Mouse (Mus musculus): ENCODE data around the gene Tldc1. TPM values are rescaled to one million over a fixed set of nuclear protein-coding genes. Genes with fewer than 3 reads are reported as not detected.

The Tldc1 gene
- polyA plus RNA-seq, 2 experiments: 1.3 to 2.7 TPM

DNA sequence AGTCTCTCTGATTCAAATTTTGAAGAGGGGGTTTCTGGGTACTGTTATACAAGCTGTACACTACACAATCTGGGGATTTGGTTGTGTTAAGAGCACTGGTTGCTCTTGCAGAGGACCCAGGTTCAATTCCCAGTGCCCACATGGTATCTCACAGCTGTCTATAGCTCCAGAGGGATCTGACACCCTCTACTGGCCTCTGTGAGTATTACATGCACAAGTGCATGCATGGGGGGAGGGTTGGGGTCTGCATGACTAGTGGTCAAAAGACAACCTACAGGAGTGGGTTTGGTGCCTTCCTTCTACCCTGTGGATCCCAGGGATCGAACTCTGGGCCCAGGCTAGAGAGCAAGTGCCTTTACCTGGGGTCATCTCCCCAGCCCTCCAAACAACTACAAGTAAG lies 24.4 kb upstream of the Tldc1 start:
- DNase-seq (ENCODE audit: low read depth in 3 of 3, low spot score in 3 of 3) (no peak), ATAC-seq (ENCODE audit: insufficient read depth) (no peak)
- Histone ChIP-seq H3K9ac (replicated peaks) (no peak overlapping the region), H3K27ac (no peak overlapping the region), H3K9me3 (ENCODE audit: control insufficient read depth, low read length) (no peaks in the 10 kb centered on the region), H3K4me1 (replicated peaks; ENCODE audit: control insufficient read depth in 2 of 2, insufficient read depth in 2 of 2, low read length in 1 of 2) (peaks cover 0 to 4% of the 10 kb centered on the region in 2 experiments; a peak in 2 of 4 replicates), H3K36me3 (replicated peaks; ENCODE audit: control insufficient read depth, insufficient read depth, low read depth) (no peaks in the 10 kb centered on the region), H3K4me2 (ENCODE audit: low read depth) (no peak overlapping the region), H3K27me3 (ENCODE audit: control insufficient read depth, insufficient read depth, low read length) (no peaks in the 10 kb centered on the region), H3K4me3 (ENCODE audit: insufficient read depth in 1 of 2, low read depth in 2 of 2, low read length in 2 of 2) (no peak overlapping the region)
- TF ChIP-seq CTCF (IDR thresholded peaks at IDR 0.05; ENCODE audit: low read depth) (peak; percentile 66), EP300 (IDR thresholded peaks at IDR 0.05; ENCODE audit: low read depth) (no peak)
- WGBS (ENCODE audit: insufficient replicate concordance): 57% methylated on average over 1 of the region's 1 CpGs

DNA sequence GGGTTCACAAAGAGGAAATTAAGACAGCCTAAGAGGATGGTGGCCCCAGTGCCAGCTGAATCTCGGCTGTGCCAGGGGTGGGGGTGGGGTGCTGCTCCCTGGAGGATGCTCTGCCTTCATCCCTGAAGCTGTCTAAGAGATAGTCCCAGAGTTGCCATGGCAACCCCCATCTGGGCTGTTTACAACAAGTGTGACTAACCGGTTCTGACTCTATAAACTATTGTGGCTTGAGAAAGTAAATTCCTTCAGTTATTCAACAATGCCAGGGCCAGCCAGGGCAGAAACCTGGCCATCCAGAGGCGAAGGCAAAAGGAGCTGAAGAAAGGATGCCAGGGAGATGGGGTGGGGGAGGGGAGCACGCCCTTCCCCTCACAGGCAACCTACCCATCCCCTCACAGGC lies 23.0 kb upstream of the Tldc1 start:
- H3K4me1 ChIP-seq (replicated peaks; ENCODE audit: control insufficient read depth in 2 of 2, insufficient read depth in 2 of 2, low read length in 1 of 2): peaks cover 0 to 4% of the 10 kb centered on the region in 2 experiments; a peak in 2 of 4 replicates
- WGBS (ENCODE audit: insufficient replicate concordance): 11% methylated on average over 4 of the region's 4 CpGs

DNA sequence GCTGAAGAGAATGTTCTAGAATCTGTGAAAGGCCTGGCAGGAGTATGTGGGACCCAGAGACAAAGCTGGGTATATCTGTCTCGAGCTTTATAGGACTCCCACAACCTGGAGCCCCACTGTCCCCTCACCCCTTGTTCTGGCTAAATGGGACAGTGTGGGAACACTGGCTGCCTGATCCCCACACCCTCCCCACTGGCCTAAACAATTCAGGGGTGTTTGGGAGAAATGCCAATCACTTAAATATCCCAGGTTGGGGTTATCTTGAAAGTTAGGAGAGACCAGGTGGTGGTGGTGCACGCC lies 20.7 kb upstream of the Tldc1 start:
- no peak for ATAC-seq (ENCODE audit: insufficient read depth)
- Histone ChIP-seq H3K4me3 (ENCODE audit: insufficient read depth in 1 of 2, low read depth in 2 of 2, low read length in 2 of 2) (no peak overlapping the region), H3K4me1 (replicated peaks; ENCODE audit: control insufficient read depth in 2 of 2, insufficient read depth in 2 of 2, low read length in 1 of 2) (peaks cover 0 to 6% of the 10 kb centered on the region in 2 experiments; a peak in 2 of 4 replicates), H3K9me3 (ENCODE audit: control insufficient read depth, low read length) (no peaks in the 10 kb centered on the region), H3K4me2 (ENCODE audit: low read depth) (no peak overlapping the region), H3K36me3 (replicated peaks; ENCODE audit: control insufficient read depth, insufficient read depth, low read depth) (no peaks in the 10 kb centered on the region), H3K27ac (no peak overlapping the region), H3K9ac (replicated peaks) (no peak overlapping the region), H3K27me3 (ENCODE audit: control insufficient read depth, insufficient read depth, low read length) (no peaks in the 10 kb centered on the region)
- WGBS (ENCODE audit: insufficient replicate concordance): 43% methylated on average over 2 of the region's 2 CpGs
- no peak for DNase-seq (ENCODE audit: low read depth in 3 of 3, low spot score in 3 of 3)
- TF ChIP-seq CTCF (IDR thresholded peaks at IDR 0.05; ENCODE audit: low read depth): no peak

More for the DNA sequence above, 23.0 kb upstream of the Tldc1 start:
- DNase-seq (ENCODE audit: low read depth in 3 of 3, low spot score in 3 of 3): no peak
- no peak overlapping the region for H3K4me2 ChIP-seq (ENCODE audit: low read depth)
- no peak overlapping the region for H3K4me3 ChIP-seq (ENCODE audit: insufficient read depth in 1 of 2, low read depth in 2 of 2, low read length in 2 of 2)
- H3K27me3 ChIP-seq (ENCODE audit: control insufficient read depth, insufficient read depth, low read length): no peaks in the 10 kb centered on the region
- TF ChIP-seq CTCF (IDR thresholded peaks at IDR 0.05; ENCODE audit: low read depth) (no peak), EP300 (IDR thresholded peaks at IDR 0.05; ENCODE audit: low read depth) (no peak)
- H3K36me3 ChIP-seq (replicated peaks; ENCODE audit: control insufficient read depth, insufficient read depth, low read depth): no peaks in the 10 kb centered on the region
- no peak for ATAC-seq (ENCODE audit: insufficient read depth)
- H3K9me3 ChIP-seq (ENCODE audit: control insufficient read depth, low read length): no peaks in the 10 kb centered on the region
- no peak overlapping the region for H3K9ac ChIP-seq (replicated peaks)
- H3K27ac ChIP-seq: no peak overlapping the region

DNA sequence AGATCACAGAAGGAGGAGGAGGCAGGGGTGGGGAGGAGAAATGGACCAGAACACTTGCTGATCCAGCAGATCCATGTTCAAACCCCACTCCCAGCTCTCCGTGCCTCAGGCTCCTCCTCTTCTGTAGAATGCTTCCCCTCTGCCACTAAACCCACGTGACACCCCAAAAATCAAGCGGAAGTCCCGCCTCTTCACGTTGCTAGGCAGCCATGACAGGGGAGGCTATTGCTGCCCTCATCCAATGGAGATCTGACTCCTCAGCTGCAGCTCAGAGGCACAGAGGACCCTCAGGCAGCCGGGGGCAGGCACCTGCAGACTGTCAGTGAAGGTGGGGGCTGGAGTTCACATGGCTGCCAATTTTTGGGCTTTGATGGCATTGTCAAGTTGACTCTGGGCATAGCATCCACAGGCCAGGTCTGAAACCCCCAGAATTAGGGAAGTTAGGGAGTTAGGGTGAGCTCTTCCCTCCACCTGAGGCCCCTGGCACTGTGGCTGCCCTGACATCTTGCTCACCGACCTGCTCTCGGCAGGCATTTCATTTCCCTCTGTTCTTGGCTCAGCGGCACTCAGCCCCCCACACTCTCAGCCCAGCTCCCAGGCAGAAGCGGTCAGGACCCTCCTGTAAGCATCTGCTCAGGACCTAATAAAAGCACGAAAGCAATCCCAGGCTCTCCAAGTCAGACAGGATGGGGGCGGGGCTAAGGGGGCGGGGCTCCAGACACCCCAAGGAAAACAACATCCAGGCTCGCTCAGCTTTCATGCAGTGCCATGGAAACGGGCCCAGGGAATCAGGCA lies 20.2 kb upstream of the Tldc1 start:
- TF ChIP-seq CTCF (IDR thresholded peaks at IDR 0.05; ENCODE audit: low read depth): no peak
- no peak for TF ChIP-seq EP300 (IDR thresholded peaks at IDR 0.05; ENCODE audit: low read depth)
- Histone ChIP-seq H3K27me3 (ENCODE audit: control insufficient read depth, insufficient read depth, low read length) (no peaks in the 10 kb centered on the region), H3K27ac (no peak overlapping the region), H3K4me2 (ENCODE audit: low read depth) (peak overlapping the region; percentile 18; the same call in 1 of the 2 replicates), H3K9ac (replicated peaks) (no peak overlapping the region), H3K36me3 (replicated peaks; ENCODE audit: control insufficient read depth, insufficient read depth, low read depth) (no peaks in the 10 kb centered on the region), H3K4me1 (replicated peaks; ENCODE audit: control insufficient read depth in 2 of 2, insufficient read depth in 2 of 2, low read length in 1 of 2) (peaks cover 0 to 6% of the 10 kb centered on the region in 2 experiments; a peak in 2 of 4 replicates), H3K4me3 (ENCODE audit: insufficient read depth in 1 of 2, low read depth in 2 of 2, low read length in 2 of 2) (0 out of 4 replicates have a peak overlapping the region, but pooled peaks of 1 of the 2 experiments have one; percentile 15), H3K9me3 (ENCODE audit: control insufficient read depth, low read length) (no peaks in the 10 kb centered on the region)
- ATAC-seq (ENCODE audit: insufficient read depth): 0 out of 2 replicates have a peak, but pooled peaks have one; percentile 37
- 12% methylated on average over 15 of the region's 15 CpGs for WGBS (ENCODE audit: insufficient replicate concordance)
- no peak for DNase-seq (ENCODE audit: low read depth in 3 of 3, low spot score in 3 of 3)

DNA sequence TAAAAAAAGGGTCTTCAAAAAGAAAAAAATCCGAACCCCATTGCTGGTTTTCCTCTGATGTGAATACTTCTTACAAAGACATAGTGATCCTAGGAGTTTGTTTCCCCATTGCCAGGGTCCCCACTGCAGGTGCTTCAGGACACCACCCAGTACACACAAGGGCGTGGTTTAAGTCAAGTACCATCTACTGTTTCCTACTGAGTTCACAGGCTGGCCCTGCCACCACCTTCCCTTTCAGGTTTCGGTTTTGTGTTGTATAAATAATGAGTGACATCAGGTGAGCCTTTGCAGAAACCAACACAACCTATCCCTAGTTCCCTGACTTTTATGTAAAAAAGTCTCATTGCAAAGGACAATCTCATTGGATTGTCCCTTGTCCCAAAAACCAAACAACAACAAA lies 17.4 kb upstream of the Tldc1 start:
- WGBS (ENCODE audit: insufficient replicate concordance): 56% methylated on average over 3 of the region's 3 CpGs
- no peak for ATAC-seq (ENCODE audit: insufficient read depth)
- TF ChIP-seq CTCF (IDR thresholded peaks at IDR 0.05; ENCODE audit: low read depth) (no peak), EP300 (IDR thresholded peaks at IDR 0.05; ENCODE audit: low read depth) (no peak)

More for the DNA sequence above, 17.4 kb upstream of the Tldc1 start:
- Histone ChIP-seq H3K4me3 (ENCODE audit: insufficient read depth in 1 of 2, low read depth in 2 of 2, low read length in 2 of 2) (no peak overlapping the region), H3K9ac (replicated peaks) (no peak overlapping the region), H3K36me3 (replicated peaks; ENCODE audit: control insufficient read depth, insufficient read depth, low read depth) (no peaks in the 10 kb centered on the region), H3K9me3 (ENCODE audit: control insufficient read depth, low read length) (no peaks in the 10 kb centered on the region), H3K4me1 (replicated peaks; ENCODE audit: control insufficient read depth in 2 of 2, insufficient read depth in 2 of 2, low read length in 1 of 2) (peaks cover 0 to 16% of the 10 kb centered on the region in 2 experiments; a peak in 2 of 4 replicates), H3K4me2 (ENCODE audit: low read depth) (no peak overlapping the region), H3K27me3 (ENCODE audit: control insufficient read depth, insufficient read depth, low read length) (no peaks in the 10 kb centered on the region), H3K27ac (no peak overlapping the region)
- DNase-seq (ENCODE audit: low read depth in 3 of 3, low spot score in 3 of 3): no peak

Measured in liver, embryonic 14.5 days (tissue).